Mouse (Mus musculus): ENCODE results near the gene Cdh11. TPM values are rescaled to one million over a fixed set of nuclear protein-coding genes. Genes with fewer than 3 reads are reported as not detected.

Cdh11 gene
- 6.0 and 6.5 TPM in 2 replicates for polyA plus RNA-seq (2012; rRNA removed)

- 11% methylated on average over 23 of the region's 23 CpGs for WGBS
- DNase-seq (ENCODE audit: low read depth, low spot score), result no peak
Observed at GRCm38 (mm10) chr8:102785592-102786416, at the start of gene Cdh11. TSS of gene Cdh11 (minus strand) at chr8:102785642.

- DNase-seq (ENCODE audit: low read depth, low spot score), result no peak
- WGBS, result 88% methylated on average over 5 of the region's 5 CpGs
Observed at GRCm38 (mm10) chr8:102813959-102814358, 28.5 kb upstream of the Cdh11 start.

DNA sequence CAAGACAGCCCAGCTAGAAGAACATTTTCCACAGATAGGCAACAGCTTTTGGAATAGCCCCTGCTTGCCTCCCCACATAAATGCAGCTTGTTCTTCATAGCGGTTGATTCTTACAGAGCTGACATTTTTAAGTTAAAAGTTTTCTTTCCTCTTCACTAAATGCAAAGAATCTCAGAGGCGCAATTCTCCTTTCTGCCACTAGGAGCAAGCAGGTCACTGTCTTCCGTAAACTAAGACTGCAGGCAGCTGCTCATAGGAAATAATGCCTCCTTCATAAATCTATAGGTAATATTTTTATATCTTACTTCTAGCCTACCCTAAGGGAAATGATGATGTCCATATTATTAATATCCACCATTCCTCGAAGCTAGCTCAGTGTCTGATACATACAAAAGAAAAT, 4.9 kb upstream of the Cdh11 start:
- WGBS, result 28% methylated on average over 4 of the region's 4 CpGs
- no peak for DNase-seq (ENCODE audit: low read depth, low spot score)

DNA sequence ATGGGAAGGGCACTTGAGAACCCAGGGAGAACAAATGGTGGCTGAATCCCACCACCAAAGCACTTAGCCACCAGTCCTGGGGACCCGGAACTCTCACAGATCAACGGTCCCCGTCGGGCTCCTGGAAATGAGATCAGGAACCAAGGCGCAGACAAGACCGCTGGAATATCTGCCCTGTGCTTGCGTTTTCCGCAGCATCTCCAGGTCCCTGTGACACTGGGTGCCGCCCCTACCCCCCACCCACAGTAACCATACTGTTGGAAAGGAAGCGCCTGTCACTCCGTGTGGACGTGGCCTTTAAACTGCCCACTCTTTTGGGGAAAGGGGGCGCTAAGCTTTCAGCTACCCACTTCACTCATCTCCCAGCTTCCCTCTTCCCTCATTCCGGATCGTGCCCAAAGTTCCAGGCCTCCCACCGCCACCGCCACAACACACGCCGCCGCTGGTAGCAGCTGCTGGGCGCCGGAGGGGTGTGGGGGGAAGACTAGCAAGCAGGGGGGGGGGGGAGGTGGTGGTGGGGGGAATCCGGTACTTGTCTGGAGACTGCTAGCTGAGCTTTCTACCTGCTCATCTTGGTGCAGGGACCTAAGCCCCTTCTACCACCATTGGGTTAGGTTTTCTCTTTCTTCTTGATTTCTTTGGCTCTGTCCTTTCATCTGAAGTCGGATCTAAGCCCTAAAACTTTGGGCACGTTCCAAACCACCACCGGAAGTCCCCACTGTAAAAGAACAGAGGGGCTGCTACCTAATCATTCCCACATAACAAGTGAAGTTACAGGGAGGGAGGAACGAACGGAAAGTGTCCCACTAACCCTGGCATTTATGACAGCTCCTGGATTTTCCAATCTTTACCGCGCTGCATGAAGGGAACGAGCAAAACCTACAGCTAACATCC, 1.3 kb upstream of the Cdh11 start:
- 7% methylated on average over 31 of the region's 31 CpGs for WGBS
- no peak for DNase-seq (ENCODE audit: low read depth, low spot score)

DNA sequence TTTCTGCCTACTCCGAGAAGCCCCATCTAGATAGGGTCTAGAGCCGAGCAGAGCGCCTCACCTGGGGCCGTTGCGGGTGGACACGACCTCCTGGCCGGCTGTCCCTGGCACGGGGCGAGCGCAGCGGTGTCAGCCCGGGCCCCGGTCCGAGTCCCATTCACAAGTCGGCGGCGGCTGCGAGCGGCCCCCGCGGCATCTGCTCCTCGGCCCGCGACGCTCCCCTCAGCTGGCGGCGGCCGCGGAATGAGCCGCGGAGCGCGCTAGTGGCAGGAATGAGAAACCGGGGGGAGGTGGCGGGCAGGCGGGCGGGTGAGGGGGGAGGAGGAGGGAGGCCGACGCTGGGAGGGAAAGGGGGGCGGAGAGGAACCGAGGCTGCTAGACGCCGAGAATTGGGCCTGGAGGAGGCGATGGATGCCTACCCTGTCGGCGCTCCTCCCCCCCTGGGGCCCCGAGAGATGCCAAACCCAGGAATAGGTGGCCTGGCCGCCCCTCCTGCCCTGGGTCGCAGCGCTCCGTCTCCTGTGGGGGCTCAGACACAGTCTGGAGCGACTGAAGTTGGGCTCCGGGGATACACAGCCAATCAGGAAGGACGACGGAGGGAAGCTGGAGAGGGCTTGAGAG, 497 bp downstream of the Cdh11 start:
- WGBS, result 1% methylated on average over 51 of the region's 55 CpGs

DNA sequence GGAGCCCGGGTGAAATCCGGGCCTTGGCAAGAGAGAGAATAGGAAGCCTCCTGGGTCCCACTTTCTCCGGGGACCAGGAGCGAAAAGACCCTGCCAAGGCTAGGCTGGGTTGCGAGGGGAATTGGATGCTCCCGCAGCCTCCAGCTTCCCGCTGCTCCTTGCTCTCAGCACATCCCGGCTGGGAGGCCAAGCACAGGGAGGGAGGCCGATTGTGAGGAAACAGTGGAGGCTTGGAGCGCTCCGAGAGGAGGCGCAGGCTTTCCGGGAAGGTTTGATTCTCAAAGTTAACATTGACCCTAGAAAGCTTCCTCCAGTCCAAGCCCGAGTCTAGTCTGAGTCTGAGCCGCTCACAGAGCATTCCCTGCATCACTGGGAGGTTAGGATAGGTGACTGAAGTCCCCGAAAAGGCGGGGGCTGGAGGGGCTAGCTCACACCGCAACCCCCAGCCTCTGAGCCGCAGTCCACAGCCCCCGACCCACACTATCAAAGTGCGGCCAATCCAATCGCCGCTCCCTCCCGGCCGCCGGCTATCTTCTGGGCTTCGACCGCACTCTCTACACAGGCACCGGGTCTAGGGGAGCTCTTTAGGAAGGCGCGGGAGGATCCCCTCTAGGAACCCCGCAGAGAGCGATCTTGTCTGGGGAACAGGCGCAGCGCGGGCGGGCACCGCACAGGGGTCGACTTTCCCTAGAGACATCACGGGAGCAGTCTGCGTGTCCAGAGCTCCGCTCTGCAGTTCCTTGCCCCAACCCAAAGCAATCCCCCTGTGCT, 1.4 kb downstream of the Cdh11 start:
- 3% methylated on average over 42 of the region's 42 CpGs for WGBS
- no peak for DNase-seq (ENCODE audit: low read depth, low spot score)

More for the DNA sequence above, 497 bp downstream of the Cdh11 start:
- DNase-seq (ENCODE audit: low read depth, low spot score), result no peak

DNA sequence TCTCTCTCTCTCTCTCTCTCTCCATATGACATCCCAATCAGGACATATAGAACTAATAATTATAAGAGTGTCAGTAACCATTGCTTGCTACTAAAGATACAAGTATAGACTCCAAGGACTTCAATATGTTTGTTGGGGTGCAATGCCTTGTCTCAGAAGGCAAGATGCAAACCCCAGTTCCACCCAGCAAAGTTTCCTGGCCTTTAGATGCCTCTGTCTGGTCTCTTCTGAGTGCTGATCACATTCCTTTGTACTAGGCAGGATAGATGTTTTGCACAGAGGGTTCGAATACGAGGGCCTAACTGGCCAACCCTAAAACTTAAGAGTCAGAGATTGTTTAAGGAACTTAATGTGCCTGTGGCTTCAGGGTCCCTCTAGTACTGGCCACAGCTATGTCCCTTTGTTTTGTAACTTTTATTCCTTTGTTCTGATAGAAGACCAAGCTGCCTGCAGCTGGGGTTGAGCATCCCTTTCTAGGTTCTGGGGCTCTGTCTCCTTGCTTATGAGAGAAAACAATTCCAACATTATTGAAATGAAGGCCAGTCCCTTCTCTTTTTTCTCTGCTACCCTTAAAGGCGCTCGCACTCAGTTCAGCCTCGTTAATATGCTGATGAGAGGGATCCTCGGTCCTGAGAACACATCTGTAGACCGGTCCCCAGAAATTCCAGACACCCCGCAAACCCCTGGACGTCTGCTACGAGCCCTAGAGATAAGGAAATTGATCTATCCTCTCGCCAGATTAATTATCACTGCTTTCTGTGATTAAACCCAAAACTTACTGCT, 2.5 kb downstream of the Cdh11 start:
- DNase-seq (ENCODE audit: low read depth, low spot score), result no peak
- 14% methylated on average over 11 of the region's 11 CpGs for WGBS

DNA sequence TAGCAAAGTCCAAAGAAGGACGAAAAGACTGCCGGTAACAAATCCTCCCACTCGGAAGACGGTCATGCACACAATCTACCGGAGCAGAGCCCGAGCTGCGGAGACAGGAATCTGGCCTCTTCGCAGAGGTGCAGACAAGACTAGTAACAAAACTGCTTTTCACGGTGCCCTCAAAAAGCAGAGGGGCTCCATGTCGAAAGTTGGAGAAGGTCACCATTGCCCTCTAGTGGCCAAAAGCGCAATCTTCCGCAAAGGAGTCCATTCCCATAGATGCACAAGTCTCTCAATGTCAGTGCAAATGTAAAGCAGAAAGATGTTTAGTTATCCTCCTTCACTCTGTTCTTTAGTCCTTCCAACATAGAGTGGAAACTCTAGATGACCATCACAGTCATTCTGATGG, 4.5 kb downstream of the Cdh11 start:
- DNase-seq (ENCODE audit: low read depth, low spot score), result no peak
- WGBS, result 5% methylated on average over 12 of the region's 12 CpGs

- DNase-seq (ENCODE audit: low read depth, low spot score), result no peak
- WGBS, result 89% methylated on average over 1 of the region's 1 CpGs
Observed at GRCm38 (mm10) chr8:102774594-102774993, 10.8 kb downstream of the Cdh11 start.

- DNase-seq (ENCODE audit: low read depth, low spot score), result no peak
- 71% methylated on average over 2 of the region's 2 CpGs for WGBS
Observed at GRCm38 (mm10) chr8:102771456-102771855, 14.0 kb downstream of the Cdh11 start.

DNA sequence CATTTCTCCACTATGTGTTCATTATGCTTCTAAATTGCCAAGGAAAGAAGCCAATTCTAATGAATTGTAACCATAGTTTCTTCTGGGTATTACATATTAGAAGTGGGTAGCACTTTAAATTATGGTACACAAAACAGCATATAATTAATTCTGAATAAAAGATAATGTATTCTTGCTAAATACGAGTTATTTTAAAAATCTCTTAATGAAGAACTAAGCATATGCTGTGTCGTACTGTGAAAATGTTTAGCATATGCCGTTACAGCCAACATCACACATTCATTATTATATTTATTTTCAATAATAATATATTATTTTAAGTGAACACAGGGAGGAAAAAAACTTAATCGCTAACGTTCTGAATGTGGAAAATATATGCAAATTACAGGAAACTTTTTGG, 31.6 kb downstream of the Cdh11 start:
- 87% methylated on average over 5 of the region's 5 CpGs for WGBS
- no peak for DNase-seq (ENCODE audit: low read depth, low spot score)

GRCm38 (mm10) chr8:102742940-102743339, 42.5 kb downstream of the Cdh11 start:
- no peak for DNase-seq (ENCODE audit: low read depth, low spot score)
- 46% methylated on average over 3 of the region's 3 CpGs for WGBS

DNA sequence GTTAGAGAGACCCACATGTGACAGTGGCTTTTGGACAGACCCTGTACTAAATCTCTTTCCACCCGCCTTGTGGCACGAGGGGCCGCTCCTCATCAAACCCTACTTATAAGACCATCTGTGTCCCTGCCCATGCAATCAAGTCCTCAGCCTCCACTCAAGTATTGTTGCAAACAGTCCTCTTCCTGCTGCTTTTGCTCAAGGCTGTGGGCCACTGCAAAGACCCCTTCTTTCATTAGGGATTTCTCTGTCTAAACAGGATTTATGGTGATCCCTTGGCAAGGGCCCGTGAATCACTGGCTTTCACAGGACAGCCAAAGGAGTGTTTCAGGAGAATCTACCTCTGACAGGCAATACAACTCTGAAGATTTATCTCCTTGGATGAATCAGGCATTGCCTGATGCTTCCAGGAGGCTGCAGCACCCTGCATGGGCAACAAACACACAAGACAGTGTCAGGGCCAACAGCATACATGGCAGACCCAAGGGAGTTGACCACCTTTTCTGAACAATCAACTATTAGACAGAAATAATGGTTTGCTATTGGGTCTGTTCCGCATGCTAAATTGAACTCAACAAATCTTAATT, 43.3 kb downstream of the Cdh11 start:
- no peak for DNase-seq (ENCODE audit: low read depth, low spot score)
- 73% methylated on average over 5 of the region's 5 CpGs for WGBS

DNA sequence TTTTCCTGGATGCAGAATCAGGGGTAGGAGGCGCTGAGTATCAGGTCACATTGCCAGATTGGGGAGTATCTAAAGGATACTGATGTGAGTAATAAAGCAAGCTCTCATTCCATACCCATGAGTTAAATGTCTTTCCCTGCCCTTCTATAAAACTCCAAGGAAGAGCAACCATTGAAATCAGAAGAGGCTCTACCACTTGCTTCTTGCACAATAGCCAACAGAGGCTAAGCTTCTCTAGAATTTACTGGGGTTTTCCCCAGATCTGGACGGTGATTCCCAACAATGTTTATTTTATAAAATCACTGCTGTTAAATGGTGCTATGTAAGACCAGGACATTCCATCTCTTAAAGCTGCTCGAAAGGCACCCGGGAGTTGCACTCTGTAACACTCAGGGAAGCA, 44.5 kb downstream of the Cdh11 start:
- 49% methylated on average over 4 of the region's 4 CpGs for WGBS

DNA sequence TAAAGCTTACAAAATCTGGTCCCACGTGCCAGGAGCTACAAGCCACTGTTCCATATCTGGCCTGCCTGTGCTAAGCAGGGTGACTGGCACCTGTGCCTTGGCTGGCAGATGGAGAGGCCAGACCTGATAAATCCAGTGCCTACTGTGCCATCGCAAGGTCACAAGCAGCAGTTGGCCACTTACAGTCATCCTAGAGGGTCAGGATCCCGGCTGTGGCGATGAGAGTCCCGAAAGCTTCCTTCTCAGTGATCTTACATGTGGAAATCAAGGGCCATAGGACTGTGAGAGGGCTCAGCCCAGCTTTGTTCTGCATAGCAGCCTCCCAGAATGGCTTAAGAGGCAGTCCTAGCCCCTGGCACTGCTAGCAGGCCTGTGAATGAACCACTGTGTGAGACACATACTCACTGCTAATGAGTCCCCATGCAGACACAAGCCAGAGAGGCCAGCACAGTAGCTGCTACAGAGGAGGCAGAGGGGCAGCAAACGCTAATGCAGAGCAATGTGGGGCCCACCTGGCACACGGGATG, 46.4 kb downstream of the Cdh11 start:
- 67% methylated on average over 7 of the region's 7 CpGs for WGBS
- no peak for DNase-seq (ENCODE audit: low read depth, low spot score)

More for the DNA sequence above, 44.5 kb downstream of the Cdh11 start:
- DNase-seq (ENCODE audit: low read depth, low spot score), result no peak

- WGBS, result 73% methylated on average over 7 of the region's 7 CpGs
- no peak for DNase-seq (ENCODE audit: low read depth, low spot score)
Observed at GRCm38 (mm10) chr8:102738395-102738794, 47.0 kb downstream of the Cdh11 start.

- 88% methylated on average over 1 of the region's 1 CpGs for WGBS
- DNase-seq (ENCODE audit: low read depth, low spot score), result no peak
Observed at GRCm38 (mm10) chr8:102734419-102734818, 51.0 kb downstream of the Cdh11 start.
